Mouse (Mus musculus) lung, embryonic 16.5 days (tissue): Measurements from ENCODE around the gene Sgms2. TPM values are rescaled to one million over a fixed set of nuclear protein-coding genes. Genes with fewer than 3 reads are reported as not detected.
A peak's percentile ranks its signal among the peaks of the same experiment; 100 is the strongest.

Source experiments
- ATAC-seq: fragments of 200-750 bp; cut with Nextera tagmentation; 2 replicates; pipeline ENCODE4 v1.8.0; 2017; ENCODE audit warnings: low read depth, mild to moderate bottlenecking, moderate library complexity
- H3K27ac ChIP-seq: fragments of 300-500 bp; sonication (generic); 2 replicates; pipeline ENCODE4 v1.5.1; 2014; ENCODE audit warnings: mild to moderate bottlenecking, control low read depth, low read length
- H3K27me3 ChIP-seq: fragments of 300-500 bp; sonication (generic); 2 replicates; pipeline ENCODE4 v1.6.1; 2014; ENCODE audit warnings: low read depth, low read length, mixed read lengths; ENCODE audit not compliant: control insufficient read depth, insufficient read depth
- H3K36me3 ChIP-seq: fragments of 300-500 bp; sonication (generic); 2 replicates; pipeline ENCODE4 v1.6.1; 2014; ENCODE audit warnings: low read length; ENCODE audit not compliant: control insufficient read depth, insufficient read depth
- H3K4me1 ChIP-seq: fragments of 300-500 bp; sonication (generic); replicated peaks from 2 replicates; pipeline ENCODE4 v1.6.1; 2014; ENCODE audit warnings: low read length, mixed read lengths; ENCODE audit not compliant: control insufficient read depth, insufficient read depth
- H3K4me2 ChIP-seq: fragments of 300-500 bp; sonication (generic); 2 replicates; pipeline ENCODE4 v1.6.1; 2014; ENCODE audit warnings: low read depth, low read length, control low read depth
- H3K4me3 ChIP-seq: fragments of 300-500 bp; sonication (generic); 2 replicates; pipeline ENCODE4 v1.5.1; 2014; ENCODE audit warnings: mild to moderate bottlenecking, low read length, control low read depth
- H3K9ac ChIP-seq: fragments of 300-500 bp; sonication (generic); 2 replicates; pipeline ENCODE4 v1.6.1; 2014; ENCODE audit warnings: low read length, control low read depth
- H3K9me3 ChIP-seq: fragments of 300-500 bp; sonication (generic); 2 replicates; pipeline ENCODE4 v1.6.1; 2016; ENCODE audit warnings: low read length; ENCODE audit not compliant: control insufficient read depth
- WGBS: fragments of 180-500 bp; shearing (Covaris S2); extraction: QIAGEN DNeasy Blood & Tissue Kit; methylation state at CpG from one replicate; pipeline ENCODE4 v1.1.7; 2014; 5-methylcytosine and 5-hydroxymethylcytosine counted together
- polyA plus RNA-seq: library from polyadenylated mRNA; unstranded; fragments of >200 nt; fragmentation: Nextera tagmentation; extraction: Ambion mirVana; gene quantifications from 2 replicates; pipeline ENCODE4 v1.2.1, GENCODE M21; 2015

Gene Sgms2
- polyA plus RNA-seq, 1 experiment from 2014 or later: 4.0 TPM

- Histone ChIP-seq H3K4me1 (no peaks in the 10 kb centered on the region), H3K27me3 (no peaks in the 10 kb centered on the region), H3K36me3 (no peaks in the 10 kb centered on the region), H3K4me3 (no peak overlapping the region), H3K9ac (no peak overlapping the region), H3K4me2 (no peak overlapping the region), H3K9me3 (no peaks in the 10 kb centered on the region), H3K27ac (no peak overlapping the region)
- no peak for ATAC-seq
- 72% methylated on average over 3 of the region's 3 CpGs for WGBS
These were observed 133.6 kb downstream of the Sgms2 start for GRCm38 (mm10) chr3:131357643-131358042.

GRCm38 (mm10) chr3:131356026-131356425 is 135.2 kb downstream of the Sgms2 start:
- WGBS: 59% methylated on average over 5 of the region's 5 CpGs
- H3K9ac ChIP-seq: no peak overlapping the region
- no peak overlapping the region for H3K4me3 ChIP-seq
- no peak overlapping the region for H3K4me2 ChIP-seq
- no peaks in the 10 kb centered on the region for H3K36me3 ChIP-seq
- no peaks in the 10 kb centered on the region for H3K27me3 ChIP-seq
- no peak for ATAC-seq
- H3K4me1 ChIP-seq: no peaks in the 10 kb centered on the region
- no peaks in the 10 kb centered on the region for H3K9me3 ChIP-seq
- H3K27ac ChIP-seq: no peak overlapping the region

- Histone ChIP-seq H3K4me1 (no peaks in the 10 kb centered on the region), H3K27ac (no peak overlapping the region), H3K9me3 (no peaks in the 10 kb centered on the region), H3K4me3 (no peak overlapping the region), H3K9ac (no peak overlapping the region), H3K27me3 (no peaks in the 10 kb centered on the region), H3K36me3 (no peaks in the 10 kb centered on the region), H3K4me2 (no peak overlapping the region)
- WGBS: 90% methylated on average over 7 of the region's 7 CpGs
- ATAC-seq: no peak
These were observed 140.7 kb downstream of the Sgms2 start for GRCm38 (mm10) chr3:131350539-131350938.

GRCm38 (mm10) chr3:131349013-131349412 is 142.2 kb downstream of the Sgms2 start:
- Histone ChIP-seq H3K4me1 (no peaks in the 10 kb centered on the region), H3K4me3 (no peak overlapping the region), H3K27ac (no peak overlapping the region), H3K9ac (no peak overlapping the region), H3K9me3 (no peaks in the 10 kb centered on the region), H3K36me3 (no peaks in the 10 kb centered on the region), H3K4me2 (no peak overlapping the region), H3K27me3 (no peaks in the 10 kb centered on the region)
- WGBS: 72% methylated on average over 6 of the region's 6 CpGs
- no peak for ATAC-seq

- ATAC-seq: no peak
- Histone ChIP-seq H3K27me3 (no peaks in the 10 kb centered on the region), H3K4me3 (no peak overlapping the region), H3K4me1 (no peaks in the 10 kb centered on the region), H3K36me3 (no peaks in the 10 kb centered on the region), H3K9me3 (no peaks in the 10 kb centered on the region), H3K4me2 (no peak overlapping the region), H3K9ac (no peak overlapping the region), H3K27ac (no peak overlapping the region)
- WGBS: 70% methylated on average over 3 of the region's 3 CpGs
These were observed 142.6 kb downstream of the Sgms2 start for GRCm38 (mm10) chr3:131348579-131348950.

GRCm38 (mm10) chr3:131347831-131348578 is 143.2 kb downstream of the Sgms2 start:
- H3K27me3 ChIP-seq: no peaks in the 10 kb centered on the region
- no peak for ATAC-seq
- 49% methylated on average over 6 of the region's 6 CpGs for WGBS

GRCm38 (mm10) chr3:131345903-131346302 is 145.3 kb downstream of the Sgms2 start:
- no peak overlapping the region for H3K4me3 ChIP-seq
- no peaks in the 10 kb centered on the region for H3K9me3 ChIP-seq
- no peak overlapping the region for H3K9ac ChIP-seq
- H3K36me3 ChIP-seq: no peaks in the 10 kb centered on the region
- H3K27ac ChIP-seq: no peak overlapping the region
- H3K27me3 ChIP-seq: no peaks in the 10 kb centered on the region
- H3K4me1 ChIP-seq: no peaks in the 10 kb centered on the region
- 89% methylated on average over 6 of the region's 6 CpGs for WGBS
- H3K4me2 ChIP-seq: no peak overlapping the region
- no peak for ATAC-seq

More at GRCm38 (mm10) chr3:131347831-131348578, 143.2 kb downstream of the Sgms2 start:
- Histone ChIP-seq H3K9ac (no peak overlapping the region), H3K4me3 (no peak overlapping the region), H3K36me3 (no peaks in the 10 kb centered on the region), H3K4me1 (no peaks in the 10 kb centered on the region), H3K4me2 (no peak overlapping the region), H3K9me3 (no peaks in the 10 kb centered on the region), H3K27ac (no peak overlapping the region)

GRCm38 (mm10) chr3:131343311-131343710 is 147.9 kb downstream of the Sgms2 start:
- Histone ChIP-seq H3K27ac (no peak overlapping the region), H3K4me2 (no peak overlapping the region), H3K9ac (no peak overlapping the region), H3K4me3 (no peak overlapping the region), H3K36me3 (no peaks in the 10 kb centered on the region), H3K4me1 (no peaks in the 10 kb centered on the region), H3K27me3 (no peaks in the 10 kb centered on the region), H3K9me3 (no peaks in the 10 kb centered on the region)
- 70% methylated on average over 6 of the region's 6 CpGs for WGBS
- no peak for ATAC-seq

GRCm38 (mm10) chr3:131340885-131341284 is 150.3 kb downstream of the Sgms2 start:
- no peak overlapping the region for H3K4me3 ChIP-seq
- H3K9me3 ChIP-seq: no peaks in the 10 kb centered on the region
- no peak overlapping the region for H3K9ac ChIP-seq
- no peak overlapping the region for H3K4me2 ChIP-seq
- H3K27me3 ChIP-seq: no peaks in the 10 kb centered on the region
- H3K4me1 ChIP-seq: no peaks in the 10 kb centered on the region
- ATAC-seq: peak; percentile 26; the same call in 1 of the 2 replicates
- H3K36me3 ChIP-seq: no peaks in the 10 kb centered on the region
- WGBS: 27% methylated on average over 3 of the region's 3 CpGs
- H3K27ac ChIP-seq: no peak overlapping the region; the same call in 1 of the 2 replicates
